Mouse (Mus musculus) T-helper 17 cell (primary cell): ENCODE data around the gene Ldlrad3.

ENCODE experiments used
- in situ Hi-C, 2 experiments: fragments of 300-600 bp; cut with MboI, MseI; formaldehyde crosslinking; loops; 1 replicate in 1 of 2; 2 replicates in 1 of 2; pipeline ENCODE4 v1.15.1; 2025; ENCODE audit warnings: high pct_unique_total_duplicates in 2 of 2

The Ldlrad3 gene

GRCm38 (mm10) chr2:102190956-102191355 lies 4.8 kb upstream of the Ldlrad3 start:
- in situ Hi-C loops: no loop called here

GRCm38 (mm10) chr2:102185069-102185950 lies 875 bp downstream of the Ldlrad3 start:
- in situ Hi-C loops: loop anchor here in 1 of 2 experiments (10.0 kb wide), 1 partner anchor 269 kb away; the partner anchor contains the start of gene Fjx1

- in situ Hi-C loops: loop anchor here in 1 of 2 experiments (10.0 kb wide), 1 partner anchor 271 kb away; the partner anchor contains the start of gene Fjx1
These were observed 2.3 kb downstream of the Ldlrad3 start for GRCm38 (mm10) chr2:102183720-102184480.

- in situ Hi-C loops: loop anchor here in 1 of 2 experiments (10.0 kb wide), 1 partner anchor 273 kb away; the partner anchor contains the start of gene Fjx1
These were observed 4.7 kb downstream of the Ldlrad3 start for GRCm38 (mm10) chr2:102181459-102181858.

GRCm38 (mm10) chr2:102176434-102176772 lies 9.8 kb downstream of the Ldlrad3 start:
- in situ Hi-C loops: no loop called here

GRCm38 (mm10) chr2:102175741-102176433 lies 10.3 kb downstream of the Ldlrad3 start:
- in situ Hi-C loops: no loop called here

- in situ Hi-C loops: no loop called here
These were observed 13.7 kb downstream of the Ldlrad3 start for GRCm38 (mm10) chr2:102172458-102172857.

- in situ Hi-C loops: no loop called here
These were observed 19.4 kb downstream of the Ldlrad3 start for GRCm38 (mm10) chr2:102166550-102167325.

- in situ Hi-C loops: no loop called here
These were observed 23.1 kb downstream of the Ldlrad3 start for GRCm38 (mm10) chr2:102163106-102163505.

- in situ Hi-C loops: loop anchor here in 1 of 2 experiments (10.0 kb wide), 1 partner anchor 877 kb away; no protein-coding TSS in a partner anchor
These were observed 28.6 kb downstream of the Ldlrad3 start for GRCm38 (mm10) chr2:102157555-102157954.

- in situ Hi-C loops: loop anchor here in 1 of 2 experiments (10.0 kb wide), 1 partner anchor 878 kb away; no protein-coding TSS in a partner anchor
These were observed 29.2 kb downstream of the Ldlrad3 start for GRCm38 (mm10) chr2:102157010-102157409.

GRCm38 (mm10) chr2:102156460-102156859 lies 29.7 kb downstream of the Ldlrad3 start:
- in situ Hi-C loops: loop anchor here in 1 of 2 experiments (10.0 kb wide), 1 partner anchor 878 kb away; no protein-coding TSS in a partner anchor

GRCm38 (mm10) chr2:102155306-102156015 lies 30.7 kb downstream of the Ldlrad3 start:
- in situ Hi-C loops: loop anchor here in 1 of 2 experiments (10.0 kb wide), 1 partner anchor 879 kb away; no protein-coding TSS in a partner anchor

- in situ Hi-C loops: loop anchor here (5.0 to 10.0 kb wide), 2 partner anchors 880 to 1138 kb away; no protein-coding TSS in a partner anchor
These were observed 31.4 kb downstream of the Ldlrad3 start for GRCm38 (mm10) chr2:102154771-102155211.

GRCm38 (mm10) chr2:102154328-102154727 lies 31.9 kb downstream of the Ldlrad3 start:
- in situ Hi-C loops: loop anchor here (5.0 to 10.0 kb wide), 2 partner anchors 880 to 1138 kb away; no protein-coding TSS in a partner anchor

- in situ Hi-C loops: loop anchor here (5.0 to 10.0 kb wide), 2 partner anchors 881 to 1139 kb away; no protein-coding TSS in a partner anchor
These were observed 32.7 kb downstream of the Ldlrad3 start for GRCm38 (mm10) chr2:102153516-102153915.

- in situ Hi-C loops: loop anchor here (5.0 to 10.0 kb wide), 2 partner anchors 882 to 1139 kb away; no protein-coding TSS in a partner anchor
These were observed 33.3 kb downstream of the Ldlrad3 start for GRCm38 (mm10) chr2:102152851-102153250.

- in situ Hi-C loops: no loop called here
These were observed 37.1 kb downstream of the Ldlrad3 start for GRCm38 (mm10) chr2:102149058-102149457.

GRCm38 (mm10) chr2:102148093-102148492 lies 38.1 kb downstream of the Ldlrad3 start:
- in situ Hi-C loops: no loop called here
